Mouse (Mus musculus): ENCODE data around the gene Metrnl. TPM values are rescaled to one million over a fixed set of nuclear protein-coding genes. Genes with fewer than 3 reads are reported as not detected.

The Metrnl gene
- polyA plus RNA-seq, 1 experiment from 2014 or later = 35.4 TPM

- Histone ChIP-seq H3K27me3 (ENCODE audit: insufficient read depth, low read length) (no peaks in the 10 kb centered on the region), H3K4me2 (ENCODE audit: low read length) (no peak overlapping the region), H3K9me3 (replicated peaks; ENCODE audit: low read length) (no peaks in the 10 kb centered on the region), H3K27ac (no peak overlapping the region), H3K36me3 (ENCODE audit: insufficient read depth, low read length) (no peaks in the 10 kb centered on the region), H3K4me1 (replicated peaks; ENCODE audit: insufficient read depth, low read length) (no peaks in the 10 kb centered on the region), H3K9ac (ENCODE audit: low read depth, low read length) (no peak overlapping the region), H3K4me3 (replicated peaks; ENCODE audit: low read depth, low read length) (no peak overlapping the region)
- WGBS = 70% methylated on average over 12 of the region's 12 CpGs
- DNase-seq (ENCODE audit: low spot score) = no peak
- no peak for ATAC-seq (replicated peaks; ENCODE audit: low FRiP score, low read depth)
- no peak for TF ChIP-seq CTCF (IDR thresholded peaks at IDR 0.05; ENCODE audit: low read depth)
Measured at GRCm38 (mm10) chr11:121746941-121747494, 45.7 kb downstream of the Metrnl start.

DNA sequence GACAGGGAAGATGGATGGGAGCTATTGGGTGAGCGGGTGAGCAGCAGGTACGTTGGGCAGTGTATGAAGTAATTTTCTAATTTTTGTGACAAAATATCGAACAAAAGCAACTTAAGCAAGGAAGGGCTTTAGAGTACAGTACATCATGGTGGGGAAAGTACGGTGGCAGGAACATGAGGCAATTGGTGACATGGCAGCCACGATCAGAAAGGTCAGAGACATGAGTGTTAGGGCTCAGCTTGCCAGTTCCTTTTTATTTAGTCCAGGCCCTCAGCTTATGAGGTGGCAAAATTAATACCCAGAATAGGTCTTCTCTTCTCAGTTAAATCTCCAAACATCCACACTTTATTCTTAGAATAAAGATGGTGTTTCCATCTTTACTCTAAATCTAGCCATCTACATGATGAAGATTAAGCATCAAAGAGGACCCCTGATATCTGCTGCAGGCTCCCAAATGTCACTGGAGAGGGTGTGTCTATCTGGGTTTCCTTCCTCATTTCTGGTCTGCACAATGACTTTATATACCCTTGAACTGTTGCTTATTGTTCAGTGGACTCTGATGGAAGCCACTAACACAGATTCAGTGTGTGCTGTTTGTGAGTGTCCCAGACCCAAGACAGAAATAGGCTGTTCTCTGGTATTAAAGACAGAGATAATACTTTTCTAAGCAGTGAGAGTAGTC lies 46.8 kb downstream of the Metrnl start:
- TF ChIP-seq CTCF (IDR thresholded peaks at IDR 0.05; ENCODE audit: low read depth) = no peak
- H3K4me2 ChIP-seq (ENCODE audit: low read length) = no peak overlapping the region
- no peak overlapping the region for H3K9ac ChIP-seq (ENCODE audit: low read depth, low read length)
- no peak for ATAC-seq (replicated peaks; ENCODE audit: low FRiP score, low read depth)
- WGBS = 83% methylated on average over 5 of the region's 5 CpGs
- no peaks in the 10 kb centered on the region for H3K36me3 ChIP-seq (ENCODE audit: insufficient read depth, low read length)
- H3K9me3 ChIP-seq (replicated peaks; ENCODE audit: low read length) = no peaks in the 10 kb centered on the region
- H3K27ac ChIP-seq = no peak overlapping the region
- no peak overlapping the region for H3K4me3 ChIP-seq (replicated peaks; ENCODE audit: low read depth, low read length)
- no peak for DNase-seq (ENCODE audit: low spot score)
- no peaks in the 10 kb centered on the region for H3K27me3 ChIP-seq (ENCODE audit: insufficient read depth, low read length)
- no peaks in the 10 kb centered on the region for H3K4me1 ChIP-seq (replicated peaks; ENCODE audit: insufficient read depth, low read length)

Other genes starting within 250 kb of the Metrnl start
- 29.8 and 36.1 TPM in 2 replicates for gene Tbcd, start 249.6 kb upstream of the Metrnl start, polyA plus RNA-seq (2015; fragmentation: Nextera tagmentation; extraction: Ambion mirVana)
- 0.98 and 1.3 TPM in 2 replicates for gene Zfp750, start 182.2 kb upstream of the Metrnl start, polyA plus RNA-seq (2015; fragmentation: Nextera tagmentation; extraction: Ambion mirVana)
- gene B3gntl1, start 28.4 kb upstream of the Metrnl start, polyA plus RNA-seq (2015; fragmentation: Nextera tagmentation; extraction: Ambion mirVana) = 5.2 and 5.3 TPM in 2 replicates
- not detected in 2 replicates for gene Ptchd3, start 128.7 kb downstream of the Metrnl start, polyA plus RNA-seq (2015; fragmentation: Nextera tagmentation; extraction: Ambion mirVana)

Data from kidney, postnatal 0 days (tissue).